ENCODE assay signal across 8 mouse cellular contexts in genomic region chr12:57825754-57826153, GRCm38 (mm10).
DNase-seq lines count a peak whose midpoint lies in the region; ATAC-seq and TF ChIP-seq lines count a peak whose summit lies in the region.
"Had no signal": no experiment of that assay in that cellular context is flagged by ENCODE, and none has a peak within 500 bp of the region (broad histone marks: within the 10 kb centered on the region; RNA-seq: fewer than 3 reads in every experiment).

No protein-coding gene starts in this region.

- TF ChIP-seq POLR2A in MEL (IDR thresholded peaks at IDR 0.05; ENCODE audit: control insufficient read depth in 1 of 2, insufficient read depth in 1 of 2, low read depth in 1 of 2, low read length in 2 of 2, poor library complexity in 1 of 2) = no peak

- H3K4me3 ChIP-seq in MEL (ENCODE audit: control insufficient read depth in 1 of 2, insufficient read depth in 1 of 2, low read depth in 2 of 2, low read length in 2 of 2) = no peak overlapping the region
- H3K4me3 ChIP-seq in hindbrain, postnatal 0 days (ENCODE audit: low read length) = no peak overlapping the region

- H3K79me2 ChIP-seq in MEL (ENCODE audit: control insufficient read depth, insufficient read depth, low read length, poor library complexity) = no peaks in the 10 kb centered on the region

- H3K4me1 ChIP-seq in MEL (ENCODE audit: control insufficient read depth in 1 of 2, insufficient read depth in 2 of 2, low read length in 2 of 2) = no peaks in the 10 kb centered on the region
- H3K4me1 ChIP-seq in hindbrain, postnatal 0 days (ENCODE audit: insufficient read depth, low read length) = no peaks in the 10 kb centered on the region

- H3K4me2 ChIP-seq in hindbrain, postnatal 0 days (ENCODE audit: low read depth, low read length) = no peak overlapping the region

- TF ChIP-seq RAD21 in MEL (IDR thresholded peaks at IDR 0.05; ENCODE audit: low read depth, low read length) = peak; percentile 99

- peak; percentile 74 for DNase-seq in layer of hippocampus, adult 11-12 months (ENCODE audit: low spot score)
- no peak for DNase-seq in layer of hippocampus, adult 8-10 months (ENCODE audit: low spot score in 2 of 2)
- DNase-seq in MEL (ENCODE audit: low read depth, low spot score) = peak; percentile 80
- peak; percentile 76 for DNase-seq in adipocyte (ENCODE audit: low spot score)
- peak; percentile 91 for DNase-seq in hindbrain, postnatal 0 days (ENCODE audit: low spot score)
- DNase-seq in testis, postnatal 10 days (ENCODE audit: low spot score) = no peak
- no peak for DNase-seq in spleen, postnatal 14 days (ENCODE audit: low spot score in 2 of 2)

- 11% methylated on average over 3 of the region's 3 CpGs for WGBS in hindbrain, postnatal 0 days

- TF ChIP-seq EP300 in MEL (IDR thresholded peaks at IDR 0.05; ENCODE audit: low read depth in 1 of 2, low read length in 2 of 2) = no peak

- H3K36me3 ChIP-seq in MEL (ENCODE audit: control insufficient read depth in 1 of 2, insufficient read depth in 2 of 2, low read length in 2 of 2) = no peaks in the 10 kb centered on the region
- H3K36me3 ChIP-seq in hindbrain, postnatal 0 days (ENCODE audit: insufficient read depth, low read length) = no peaks in the 10 kb centered on the region

- H3K27ac ChIP-seq in MEL (ENCODE audit: control insufficient read depth, low read depth, low read length) = no peak overlapping the region
- H3K27ac ChIP-seq in hindbrain, postnatal 0 days = no peak overlapping the region
- H3K27ac ChIP-seq: macrophage had no signal

- 0 out of 2 replicates have a peak, but pooled peaks have one; percentile 18 for ATAC-seq in hindbrain, postnatal 0 days

- H3K9ac ChIP-seq in MEL (ENCODE audit: control insufficient read depth, low read depth, low read length, poor library complexity, severe bottlenecking) = no peak overlapping the region
- H3K9ac ChIP-seq in hindbrain, postnatal 0 days (replicated peaks; ENCODE audit: low read length) = no peak overlapping the region

- no peaks in the 10 kb centered on the region; a peak in 1 of 4 replicates for H3K27me3 ChIP-seq in MEL (ENCODE audit: control insufficient read depth in 1 of 2, insufficient read depth in 2 of 2, low read length in 2 of 2)
- no peaks in the 10 kb centered on the region for H3K27me3 ChIP-seq in hindbrain, postnatal 0 days (ENCODE audit: insufficient read depth, low read length)

- no peaks in the 10 kb centered on the region for H3K9me3 ChIP-seq in MEL (replicated peaks; ENCODE audit: insufficient read depth, low read length)
- H3K9me3 ChIP-seq in hindbrain, postnatal 0 days (ENCODE audit: low read length) = no peaks in the 10 kb centered on the region

- TF ChIP-seq CTCF in MEL (IDR thresholded peaks at IDR 0.05 in 2 of 3, conservative IDR thresholded peaks at IDR 0.05 in 1 of 3; ENCODE audit: control insufficient read depth in 1 of 3, insufficient read depth in 1 of 3, low read depth in 2 of 3, low read length in 3 of 3, poor library complexity in 1 of 3, severe bottlenecking in 1 of 3) = peak; percentile 17 to 91 (median 61); a peak in 5 of 6 replicates
- peak; percentile 85 for TF ChIP-seq CTCF in hindbrain, postnatal 0 days (IDR thresholded peaks at IDR 0.05; ENCODE audit: low read depth)

TF ChIP-seq in MEL, 35 proteins besides CTCF, POLR2A, EP300 and RAD21:
- TF ChIP-seq ZC3H11A (IDR thresholded peaks at IDR 0.05; ENCODE audit: low read depth, low read length) = peak; percentile 93
- TF ChIP-seq GATA1 (IDR thresholded peaks at IDR 0.05; ENCODE audit: low read depth, low read length) = peak; percentile 23; the same call in 1 of the 2 replicates
- no peak for TF ChIP-seq NELFE (IDR thresholded peaks at IDR 0.05; ENCODE audit: low read depth, low read length)
- peak; percentile 90 for TF ChIP-seq SMC3 (IDR thresholded peaks at IDR 0.05; ENCODE audit: low read depth, low read length)

Comparison
In these comparisons a context has a peak if more than half of its experiments do, and no peak if none do; other contexts are left out.
1. DNase-seq: peak in layer of hippocampus, adult 11-12 months (single experiment), MEL (single experiment), adipocyte (single experiment) and hindbrain, postnatal 0 days (single experiment); none in layer of hippocampus, adult 8-10 months (0 of 2), testis, postnatal 10 days (single experiment) and spleen, postnatal 14 days (0 of 2).